Comparison of ENCODE assay signal across 7 mouse cellular contexts in genomic region chr6:88784691-88785173, GRCm38 (mm10). TPM values are rescaled to one million over a fixed set of nuclear protein-coding genes. Genes with fewer than 3 reads are reported as not detected.
DNase-seq lines count a peak whose midpoint lies in the region; ATAC-seq lines count a peak whose summit lies in the region.

No protein-coding gene starts in this region.

- peaks cover 13% of the 10 kb centered on the region; the same call in 1 of the 2 replicates for H3K4me1 ChIP-seq in neural tube, embryonic 11.5 days (ENCODE audit: control insufficient read depth, insufficient read depth, low read length)
- H3K4me1 ChIP-seq in intestine, embryonic 16.5 days (ENCODE audit: control insufficient read depth, insufficient read depth, low read length) = peaks cover 55% of the 10 kb centered on the region
- peaks cover 33% of the 10 kb centered on the region for H3K4me1 ChIP-seq in stomach, embryonic 14.5 days (ENCODE audit: control insufficient read depth, insufficient read depth, low read length)

- no peak overlapping the region for H3K4me2 ChIP-seq in neural tube, embryonic 11.5 days (ENCODE audit: low read depth)
- H3K4me2 ChIP-seq in intestine, embryonic 16.5 days (ENCODE audit: low read depth, low read length) = no peak overlapping the region
- H3K4me2 ChIP-seq in stomach, embryonic 14.5 days (replicated peaks; ENCODE audit: low read depth, low read length) = no peak overlapping the region

- H3K27me3 ChIP-seq in neural tube, embryonic 11.5 days (ENCODE audit: control insufficient read depth, insufficient read depth, low read length) = no peaks in the 10 kb centered on the region
- no peaks in the 10 kb centered on the region; the same call in 1 of the 2 replicates for H3K27me3 ChIP-seq in intestine, embryonic 16.5 days (replicated peaks; ENCODE audit: control insufficient read depth, insufficient read depth, low read length)
- no peaks in the 10 kb centered on the region for H3K27me3 ChIP-seq in stomach, embryonic 14.5 days (ENCODE audit: control insufficient read depth, insufficient read depth, low read length)

- no peak overlapping the region for H3K4me3 ChIP-seq in neural tube, embryonic 11.5 days (ENCODE audit: low read depth, low read length)
- H3K4me3 ChIP-seq in intestine, embryonic 16.5 days (ENCODE audit: low read length) = no peak overlapping the region
- no peak overlapping the region for H3K4me3 ChIP-seq in stomach, embryonic 14.5 days (ENCODE audit: low read depth, low read length)

- H3K36me3 ChIP-seq in neural tube, embryonic 11.5 days (ENCODE audit: control insufficient read depth, insufficient read depth, low read length) = no peaks in the 10 kb centered on the region
- no peaks in the 10 kb centered on the region for H3K36me3 ChIP-seq in intestine, embryonic 16.5 days (ENCODE audit: control insufficient read depth, insufficient read depth, low read length)
- H3K36me3 ChIP-seq in stomach, embryonic 14.5 days (ENCODE audit: control insufficient read depth, insufficient read depth, low read length) = no peaks in the 10 kb centered on the region

- no peak for ATAC-seq in neural tube, embryonic 11.5 days (ENCODE audit: insufficient read depth, low FRiP score, low TSS enrichment)
- ATAC-seq in intestine, embryonic 16.5 days = peak; percentile 36; the same call in 1 of the 2 replicates
- no peak for ATAC-seq in stomach, embryonic 14.5 days (ENCODE audit: insufficient number of reproducible peaks, insufficient read depth, low FRiP score, low read depth)

- WGBS in neural tube, embryonic 11.5 days = 80% methylated on average over 7 of the region's 7 CpGs
- WGBS in intestine, embryonic 16.5 days = 56% methylated on average over 7 of the region's 7 CpGs
- WGBS in stomach, embryonic 14.5 days = 51% methylated on average over 7 of the region's 7 CpGs

- no peaks in the 10 kb centered on the region for H3K9me3 ChIP-seq in neural tube, embryonic 11.5 days (ENCODE audit: control insufficient read depth, low read length)
- H3K9me3 ChIP-seq in intestine, embryonic 16.5 days (ENCODE audit: control insufficient read depth, low read length) = no peaks in the 10 kb centered on the region
- no peaks in the 10 kb centered on the region for H3K9me3 ChIP-seq in stomach, embryonic 14.5 days (ENCODE audit: control insufficient read depth, low read depth, low read length)

- H3K27ac ChIP-seq in neural tube, embryonic 11.5 days (ENCODE audit: low read depth, low read length) = no peak overlapping the region
- H3K27ac ChIP-seq in intestine, embryonic 16.5 days (ENCODE audit: low read length) = peak overlapping the region; percentile 73
- H3K27ac ChIP-seq in stomach, embryonic 14.5 days (ENCODE audit: low read length) = peak overlapping the region; percentile 70

- peak overlapping the region; percentile 4; the same call in 1 of the 2 replicates for H3K9ac ChIP-seq in neural tube, embryonic 11.5 days (ENCODE audit: low read length)
- peak overlapping the region; percentile 38 for H3K9ac ChIP-seq in intestine, embryonic 16.5 days (ENCODE audit: low read depth, low read length)
- H3K9ac ChIP-seq in stomach, embryonic 14.5 days (replicated peaks; ENCODE audit: low read depth, low read length) = no peak overlapping the region

- no peak for DNase-seq in neural tube, embryonic 11.5 days (ENCODE audit: low spot score)
- DNase-seq in neural tube, embryonic 10.5 days (ENCODE audit: extremely low spot score, low spot score) = no peak
- DNase-seq in gastrocnemius, adult 8-10 months (ENCODE audit: low spot score in 2 of 2) = peak; percentile 56 to 61
- DNase-seq in layer of hippocampus, adult 9-10 months (ENCODE audit: low spot score) = no peak
- no peak for DNase-seq in retina, postnatal 1 day

RNA-seq across cellular contexts. Expression of gene Abtb1, which starts 57.1 kb away (rescaled TPM):
- polyA plus RNA-seq in neural tube, embryonic 11.5 days (2014; fragmentation: Nextera tagmentation; extraction: Ambion mirVana) = 22.9 and 28.4 TPM in 2 replicates
- total RNA-seq in gastrocnemius, adult 8-10 months (2022) = 10 to 100 TPM; 21.1 to 25.9 (median 22.0) TPM
- 26.6 and 29.2 TPM in 2 replicates for polyA plus RNA-seq in intestine, embryonic 16.5 days (2015; fragmentation: Nextera tagmentation; extraction: Ambion mirVana)
- 23.4 and 24.1 TPM in 2 replicates for polyA plus RNA-seq in stomach, embryonic 14.5 days (2014; fragmentation: Nextera tagmentation; extraction: Ambion mirVana)

Comparison
In these comparisons a context has a peak if more than half of its experiments do, and no peak if none do; other contexts are left out.
1. DNase-seq: peak in gastrocnemius, adult 8-10 months (2 of 2); none in neural tube, embryonic 11.5 days (single experiment), neural tube, embryonic 10.5 days (single experiment), layer of hippocampus, adult 9-10 months (single experiment) and retina, postnatal 1 day (single experiment).